Mouse (Mus musculus) MEL (cell line): ENCODE data around the gene Kcnd3. TPM values are rescaled to one million over a fixed set of nuclear protein-coding genes. Genes with fewer than 3 reads are reported as not detected.

Source experiments
- DNase-seq: peaks from one replicate; pipeline ENCODE4 v3.0.0; 2011; ENCODE audit warnings: low read depth, low spot score
- H3K27ac ChIP-seq: 2 replicates; pipeline ENCODE4 v1.5.1; 2012; ENCODE audit warnings: low read depth, mild to moderate bottlenecking, control low read depth, low read length, moderate library complexity; ENCODE audit not compliant: control insufficient read depth
- H3K27me3 ChIP-seq, 2 experiments: fragments of 150-350 bp in 1 of 2; sonication (generic) in 1 of 2; 2 replicates each; pipeline ENCODE4 v1.6.1; 2012; ENCODE audit warnings: low read length in 2 of 2, mild to moderate bottlenecking in 2 of 2, improper control_type of control experiment in 1 of 2, moderate library complexity in 1 of 2; ENCODE audit not compliant: insufficient read depth in 2 of 2, control insufficient read depth in 1 of 2
- H3K36me3 ChIP-seq, 2 experiments: 2 replicates each; pipeline ENCODE4 v1.6.1; 2012 to 2014; ENCODE audit warnings: low read length in 2 of 2, improper control_type of control experiment in 1 of 2, inconsistent platforms in 1 of 2, mild to moderate bottlenecking in 1 of 2; ENCODE audit not compliant: insufficient read depth in 2 of 2, control insufficient read depth in 1 of 2
- H3K4me1 ChIP-seq, 2 experiments: fragments of 150-350 bp in 1 of 2; sonication (generic) in 1 of 2; 2 replicates each; pipeline ENCODE4 v1.6.1; 2012; ENCODE audit warnings: low read length in 2 of 2, improper control_type of control experiment in 1 of 2, mild to moderate bottlenecking in 1 of 2; ENCODE audit not compliant: insufficient read depth in 2 of 2, control insufficient read depth in 1 of 2
- H3K4me3 ChIP-seq, 2 experiments: fragments of 150-350 bp in 1 of 2; sonication (generic) in 1 of 2; 2 replicates each; pipeline ENCODE4 v1.5.1; 2012; ENCODE audit warnings: low read depth in 2 of 2, low read length in 2 of 2, mild to moderate bottlenecking in 2 of 2, moderate library complexity in 2 of 2, control low read depth in 1 of 2, improper control_type of control experiment in 1 of 2; ENCODE audit not compliant: control insufficient read depth in 1 of 2, insufficient read depth in 1 of 2
- H3K79me2 ChIP-seq: 2 replicates; pipeline ENCODE4 v1.6.1; 2012; ENCODE audit warnings: mild to moderate bottlenecking, low read length, moderate library complexity; ENCODE audit not compliant: control insufficient read depth, poor library complexity, insufficient read depth
- H3K9ac ChIP-seq: 2 replicates; pipeline ENCODE4 v1.6.1; 2012; ENCODE audit warnings: low read depth, mild to moderate bottlenecking, control low read depth, low read length, moderate library complexity; ENCODE audit not compliant: control insufficient read depth, poor library complexity, severe bottlenecking
- H3K9me3 ChIP-seq: fragments of 150-350 bp; sonication (generic); replicated peaks from 2 replicates; pipeline ENCODE4 v1.6.1; 2012; ENCODE audit warnings: mild to moderate bottlenecking, low read length, improper control_type of control experiment, moderate library complexity; ENCODE audit not compliant: insufficient read depth
- BHLHE40 ChIP-seq: IDR thresholded peaks from 2 replicates; pipeline ENCODE4 v1.6.1; 2012; ENCODE audit warnings: low read depth, mild to moderate bottlenecking, inconsistent platforms, low read length, improper control_type of control experiment, borderline replicate concordance
- CHD1 ChIP-seq: IDR thresholded peaks from 2 replicates; pipeline ENCODE4 v1.6.1; 2012; ENCODE audit warnings: low read depth, mild to moderate bottlenecking, inconsistent platforms, low read length, improper control_type of control experiment
- E2F4 ChIP-seq: IDR thresholded peaks from 2 replicates; pipeline ENCODE4 v1.6.1; 2011; ENCODE audit warnings: low read depth, low read length, improper control_type of control experiment, borderline replicate concordance
- EP300 ChIP-seq, 2 experiments: IDR thresholded peaks; 2 replicates each; pipeline ENCODE4 v1.6.1; 2011; ENCODE audit warnings: improper control_type of control experiment in 2 of 2, low read length in 2 of 2, low read depth in 1 of 2, mild to moderate bottlenecking in 1 of 2
- HCFC1 ChIP-seq: IDR thresholded peaks from 2 replicates; pipeline ENCODE4 v1.6.1; 2012; ENCODE audit warnings: low read depth, mild to moderate bottlenecking, inconsistent platforms, low read length, improper control_type of control experiment, moderate library complexity
- MAX ChIP-seq: IDR thresholded peaks from 2 replicates; pipeline ENCODE4 v1.6.1; 2011; ENCODE audit warnings: low read length, improper control_type of control experiment
- MAZ ChIP-seq: IDR thresholded peaks from 2 replicates; pipeline ENCODE4 v1.6.1; 2012; ENCODE audit warnings: low read depth, mild to moderate bottlenecking, inconsistent platforms, low read length, improper control_type of control experiment
- MXI1 ChIP-seq: IDR thresholded peaks from 2 replicates; pipeline ENCODE4 v1.6.1; 2011; ENCODE audit warnings: mild to moderate bottlenecking, low read depth, low read length, improper control_type of control experiment
- MYB ChIP-seq: IDR thresholded peaks from 2 replicates; pipeline ENCODE4 v1.6.1; 2011; ENCODE audit warnings: mild to moderate bottlenecking, low read depth, low read length, improper control_type of control experiment
- NRF1 ChIP-seq: IDR thresholded peaks from 2 replicates; pipeline ENCODE4 v1.6.1; 2014; ENCODE audit warnings: low read depth, mild to moderate bottlenecking, inconsistent platforms, low read length, improper control_type of control experiment, moderate library complexity; ENCODE audit not compliant: poor library complexity, insufficient read depth, severe bottlenecking
- POLR2AphosphoS2 ChIP-seq: IDR thresholded peaks from 2 replicates; pipeline ENCODE4 v1.6.1; 2011; ENCODE audit warnings: low read length, improper control_type of control experiment
- RAD21 ChIP-seq: IDR thresholded peaks from 2 replicates; pipeline ENCODE4 v1.6.1; 2011; ENCODE audit warnings: mild to moderate bottlenecking, low read depth, low read length, improper control_type of control experiment
- SIN3A ChIP-seq: IDR thresholded peaks from 2 replicates; pipeline ENCODE4 v1.6.1; 2012; ENCODE audit warnings: low read length, improper control_type of control experiment, inconsistent platforms
- SMC3 ChIP-seq: IDR thresholded peaks from 2 replicates; pipeline ENCODE4 v1.6.1; 2011; ENCODE audit warnings: low read depth, low read length, improper control_type of control experiment
- TAL1 ChIP-seq: IDR thresholded peaks from 2 replicates; pipeline ENCODE4 v1.6.1; 2012; ENCODE audit warnings: mild to moderate bottlenecking, inconsistent platforms, low read length, moderate library complexity, mixed read lengths
- USF2 ChIP-seq, 2 experiments: IDR thresholded peaks; 2 replicates each; pipeline ENCODE4 v1.6.1; 2011 to 2012; ENCODE audit warnings: improper control_type of control experiment in 2 of 2, low read length in 2 of 2, borderline replicate concordance in 1 of 2, inconsistent platforms in 1 of 2, low read depth in 1 of 2, mild to moderate bottlenecking in 1 of 2; ENCODE audit not compliant: insufficient read depth in 1 of 2
- ZMIZ1 ChIP-seq: IDR thresholded peaks from 2 replicates; pipeline ENCODE4 v1.6.1; 2012; ENCODE audit warnings: low read depth, mild to moderate bottlenecking, inconsistent platforms, low read length, improper control_type of control experiment, moderate library complexity
- ZNF384 ChIP-seq: IDR thresholded peaks from 2 replicates; pipeline ENCODE4 v1.6.1; 2012; ENCODE audit warnings: low read depth, mild to moderate bottlenecking, inconsistent platforms, low read length, improper control_type of control experiment
- polyA plus RNA-seq, 2 experiments: library from polyadenylated mRNA; stranded (reverse) in 1 of 2; unstranded in 1 of 2; fragments of >175 nt in 1 of 2; fragments of >200 nt in 1 of 2; gene quantifications; 2 replicates each; pipeline versions ENCODE4 v1.2.1 to v1.2.4; 2012; ENCODE audit warnings: low replicate concordance in 2 of 2, low read depth in 1 of 2; ENCODE audit not compliant: insufficient read length in 2 of 2, insufficient read depth in 1 of 2, missing spikeins in 1 of 2
- total RNA-seq: library from RNA; depleted of rRNA; stranded (reverse); fragments of 300-350 nt; gene quantifications from 2 replicates; pipeline ENCODE4 v1.2.3, GENCODE M21; 2012

Gene Kcnd3
- total and polyA plus RNA-seq, 3 experiments, result 0.01 TPM; not detected in 2

DNA sequence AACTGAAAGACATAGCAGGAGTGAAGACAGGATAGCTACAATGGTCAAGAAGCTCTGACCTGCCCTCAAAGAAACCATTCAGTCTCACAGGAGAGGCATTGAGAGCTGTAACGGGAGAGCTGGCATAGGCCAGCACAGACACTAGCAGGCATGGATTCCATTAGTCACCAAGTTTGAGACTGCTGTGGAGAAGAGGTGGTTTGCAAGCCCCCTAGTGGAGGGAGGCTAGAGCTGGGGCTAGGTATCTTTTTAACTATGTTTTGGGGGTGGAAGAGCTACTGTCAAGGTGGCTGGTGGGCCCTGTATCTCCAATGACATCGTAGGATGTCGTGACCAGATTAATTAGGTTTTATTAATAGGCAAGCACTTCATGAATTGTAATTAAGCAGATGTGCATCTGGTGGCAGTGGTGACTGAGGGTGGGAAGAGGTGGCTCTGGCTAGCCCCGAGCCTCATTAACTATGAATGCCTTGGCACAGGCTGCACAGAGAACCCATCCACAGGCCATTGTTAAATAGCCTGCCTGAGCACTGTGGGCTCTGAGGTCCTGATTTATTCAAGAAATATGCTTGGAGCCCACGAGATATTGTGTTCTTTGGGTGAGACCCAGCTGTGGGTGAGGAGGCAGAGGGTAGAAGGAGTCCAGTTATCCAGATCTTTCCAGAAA lies 48.6 kb upstream of the Kcnd3 start:
- Histone ChIP-seq H3K79me2 (no peaks in the 10 kb centered on the region), H3K4me1 (no peaks in the 10 kb centered on the region)
- TF ChIP-seq TAL1 (no peak), MYB (no peak), USF2 (IDR thresholded peaks at IDR 0.05; ENCODE audit: borderline replicate concordance in 1 of 2, insufficient read depth in 1 of 2, low read depth in 1 of 2, low read length in 2 of 2) (no peak), POLR2AphosphoS2 (no peak), HCFC1 (no peak), BHLHE40 (no peak), MAX (no peak), E2F4 (no peak), ZMIZ1 (no peak), MXI1 (no peak), NRF1 (no peak)
- TF ChIP-seq, all 39 proteins: peak for 0
- H3K27ac ChIP-seq, result no peak overlapping the region
- H3K4me3 ChIP-seq, result no peak overlapping the region
- H3K36me3 ChIP-seq, result no peaks in the 10 kb centered on the region
- H3K27me3 ChIP-seq, result no peaks in the 10 kb centered on the region
- DNase-seq, result no peak
- no peaks in the 10 kb centered on the region for H3K9me3 ChIP-seq
- H3K9ac ChIP-seq, result no peak overlapping the region

DNA sequence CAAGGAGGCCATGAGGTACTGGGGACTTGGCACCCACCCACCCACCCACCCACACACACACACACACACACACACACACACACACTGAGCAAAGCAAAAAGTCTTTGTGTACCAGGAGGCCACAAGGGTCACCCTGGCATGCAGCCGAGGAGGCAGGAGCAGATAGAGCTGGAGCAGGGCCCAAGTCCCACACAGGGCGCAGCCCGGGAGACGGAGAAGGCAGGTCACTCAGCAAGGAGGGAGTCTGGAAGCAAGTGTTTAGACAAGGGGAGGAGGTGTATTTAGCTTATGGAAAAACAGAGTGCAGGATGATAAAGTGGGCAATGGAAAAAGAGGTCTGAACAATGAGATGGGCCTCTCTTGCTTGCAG lies 48.1 kb upstream of the Kcnd3 start:
- Histone ChIP-seq H3K9me3 (no peaks in the 10 kb centered on the region), H3K36me3 (no peaks in the 10 kb centered on the region), H3K4me1 (no peaks in the 10 kb centered on the region), H3K79me2 (no peaks in the 10 kb centered on the region), H3K4me3 (no peak overlapping the region), H3K27me3 (no peaks in the 10 kb centered on the region)
- TF ChIP-seq SMC3 (no peak), CHD1 (no peak), RAD21 (no peak), MXI1 (no peak), MAZ (no peak), ZNF384 (no peak), SIN3A (no peak), MAX (no peak), EP300 (IDR thresholded peaks at IDR 0.05; ENCODE audit: low read depth in 1 of 2, low read length in 2 of 2) (no peak)
- TF ChIP-seq, all 39 proteins: peak for 0
- no peak overlapping the region for H3K9ac ChIP-seq
- DNase-seq, result no peak
- H3K27ac ChIP-seq, result no peak overlapping the region
